Mouse (Mus musculus): ENCODE data around the gene Trim30c.
"Not testable (repeated sequence)": the region's sequence is repeated elsewhere in the genome, so short reads cannot be mapped to it uniquely, and the experiment has no call there.

The Trim30c gene

DNA sequence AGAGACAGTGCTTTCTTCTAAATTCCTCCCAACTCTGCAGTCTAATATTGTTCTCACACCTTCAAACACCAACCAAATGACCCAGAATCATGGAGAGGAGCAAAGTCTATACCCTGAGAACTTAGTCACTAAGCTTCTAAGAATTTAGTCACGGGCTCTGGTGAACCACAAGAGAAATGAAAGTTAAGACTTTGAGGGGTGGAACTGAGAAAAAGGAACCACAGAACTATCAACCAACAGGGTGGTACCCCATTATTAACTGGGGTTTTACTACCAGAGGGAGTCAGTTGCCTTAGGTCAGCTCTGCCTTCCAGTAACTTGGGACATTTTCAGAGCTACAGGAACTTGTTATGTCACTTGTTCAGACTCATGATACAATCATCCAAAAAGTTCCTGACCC lies at the start of gene Trim30c:
Gene Trim30c (minus strand): TSS at position 140 of the 400 bp plus-strand sequence.
- in situ Hi-C loops (cut with MboI; ENCODE audit: unreplicated experiment in 2 of 2): no loop called here

DNA sequence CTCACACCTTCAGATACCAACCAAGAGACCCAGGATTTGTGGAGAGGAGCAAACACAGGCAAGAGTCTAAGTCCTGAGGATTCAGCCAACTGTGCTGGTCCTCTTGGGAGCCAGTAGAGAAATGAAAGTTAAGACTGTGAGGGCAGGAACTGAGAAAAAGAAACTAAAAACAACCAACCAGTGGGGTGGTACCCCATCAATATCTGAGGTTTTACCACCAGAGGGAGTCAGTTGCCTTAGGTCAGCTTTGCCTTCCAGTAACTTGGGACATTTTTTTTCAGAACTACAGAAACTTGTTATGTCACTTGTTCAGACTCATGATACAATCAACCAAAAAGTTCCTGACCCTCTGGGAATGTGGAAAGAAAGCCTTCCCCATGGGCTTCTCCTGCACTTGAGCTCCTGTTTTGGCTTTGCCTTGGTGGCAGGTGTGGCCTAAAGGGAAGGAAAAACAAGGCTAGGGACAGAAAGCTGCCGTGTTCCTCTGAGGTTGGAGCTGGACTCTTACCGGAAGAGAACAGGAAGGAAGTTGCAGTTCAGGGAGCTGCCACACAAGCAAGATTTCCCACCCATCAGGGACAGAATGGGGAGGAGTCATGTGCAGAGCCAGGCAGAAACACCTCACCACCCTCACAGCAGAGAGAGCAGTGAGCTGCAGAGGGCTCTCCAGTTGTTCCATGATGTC lies 45.5 kb upstream of the Trim30c start:
- in situ Hi-C loops (cut with MboI; ENCODE audit: unreplicated experiment in 2 of 2): loop anchor here (5.0 to 10.0 kb wide), 2 partner anchors 156 to 251 kb away; partner anchors contain the start of genes Olfr649 (in 2 of the 2) and Olfr655 (in 2 of the 2)

DNA sequence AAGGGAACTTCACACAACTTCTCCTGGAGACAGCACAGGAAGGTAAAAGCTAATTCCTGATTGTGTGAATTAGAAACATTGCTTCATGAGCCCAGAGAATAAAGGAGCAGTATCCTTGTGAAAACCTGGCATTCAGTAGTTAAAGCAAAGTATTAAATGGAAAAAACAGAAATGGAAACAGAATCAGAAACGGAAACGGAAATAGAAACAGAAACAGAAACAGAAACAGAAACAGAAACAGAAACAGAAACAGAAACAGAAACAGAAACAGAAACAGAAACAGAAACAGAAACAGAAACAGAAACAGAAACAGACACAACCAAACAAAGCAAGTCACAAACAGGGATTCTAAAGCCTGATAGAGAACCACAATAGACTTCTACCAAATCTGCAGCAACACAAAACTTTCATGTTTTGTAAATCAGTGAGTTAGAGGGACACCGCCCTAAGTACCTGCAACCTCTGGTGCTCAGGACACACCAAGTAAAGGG lies 3.9 kb upstream of the Trim30c start:
- in situ Hi-C loops (cut with MboI; ENCODE audit: unreplicated experiment in 2 of 2): no loop called here

DNA sequence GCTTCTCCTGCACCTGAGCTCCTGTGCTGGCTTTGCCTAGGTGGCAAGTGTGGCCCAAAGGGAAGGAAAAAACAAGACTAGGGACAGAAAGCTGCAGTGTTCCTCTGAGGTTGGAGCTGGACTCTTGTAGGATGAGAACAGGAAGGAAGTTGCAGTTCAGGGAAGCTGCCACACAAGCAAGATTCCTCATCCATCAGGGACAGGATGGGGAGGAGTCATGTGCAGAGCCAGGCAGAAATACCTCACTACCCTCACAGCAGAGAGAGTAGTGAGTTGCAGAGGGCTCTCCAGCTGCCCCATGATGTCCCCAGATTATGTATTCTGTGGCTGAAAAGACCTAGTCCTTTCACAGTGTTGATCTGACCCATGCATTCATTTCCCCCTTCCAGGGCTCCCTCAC lies 503 bp upstream of the Trim30c start:
- in situ Hi-C loops (cut with MboI; ENCODE audit: unreplicated experiment in 2 of 2): no loop called here

DNA sequence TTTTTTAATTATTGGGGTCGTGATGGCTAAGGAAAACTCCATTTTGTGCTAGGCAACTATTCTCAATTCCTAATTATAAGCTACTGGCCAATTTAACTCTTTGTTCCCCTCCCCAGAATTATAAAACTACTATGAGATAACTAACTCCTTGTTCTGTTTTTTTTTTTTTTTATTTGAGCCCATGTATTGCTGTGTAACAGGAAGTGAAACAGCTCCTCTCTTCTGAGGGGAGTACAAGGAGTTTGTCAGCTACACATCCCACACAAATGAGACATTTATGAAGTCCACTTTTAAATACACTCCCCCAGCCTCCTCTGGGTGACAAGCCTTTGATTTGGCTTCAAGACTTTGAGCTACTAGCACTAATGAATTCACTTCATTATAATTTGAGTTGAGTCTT lies 2.1 kb downstream of the Trim30c start:
- in situ Hi-C loops (cut with MboI; ENCODE audit: unreplicated experiment in 2 of 2): no loop called here

DNA sequence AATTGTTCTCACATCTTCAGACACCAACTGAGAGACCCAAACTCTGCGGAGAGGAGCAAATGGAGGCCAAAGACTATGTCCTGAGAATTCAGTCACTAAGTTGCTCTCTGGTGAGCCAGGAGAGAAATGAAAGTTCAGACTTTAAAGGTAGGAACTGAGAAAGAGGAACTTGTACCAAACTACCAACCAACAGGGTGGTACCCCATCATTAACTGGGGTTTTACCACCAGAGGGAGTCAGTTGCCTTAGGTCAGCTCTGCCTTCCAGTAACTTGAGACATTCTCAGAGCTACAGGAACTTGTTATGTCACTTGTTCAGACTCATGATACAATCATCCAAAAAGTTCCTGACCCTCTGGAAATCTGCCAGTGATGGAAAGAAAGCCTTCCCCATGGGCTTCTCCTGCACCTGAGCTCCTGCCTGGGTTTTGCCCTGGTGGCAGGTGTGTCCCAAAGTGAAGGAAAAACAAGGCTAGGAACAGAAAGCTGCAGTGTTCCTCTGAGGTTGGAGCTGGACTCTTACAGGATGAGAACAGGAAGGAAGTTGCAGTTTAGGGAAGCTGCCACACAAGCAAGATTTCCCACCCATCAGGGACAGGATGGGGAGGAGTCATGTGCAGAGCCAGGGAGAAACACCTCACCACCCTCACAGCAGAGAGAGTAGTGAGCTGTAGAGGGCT lies 30.8 kb downstream of the Trim30c start, which contains the start of gene Trim30b:
Gene Trim30b (minus strand): TSS at position 149 of the 679 bp plus-strand sequence.
- in situ Hi-C loops (cut with MboI; ENCODE audit: unreplicated experiment in 2 of 2): loop anchor here (5.0 kb wide), 2 partner anchors 232 to 237 kb away; partner anchors contain the start of gene Olfr655 (in 1 of the 2)

DNA sequence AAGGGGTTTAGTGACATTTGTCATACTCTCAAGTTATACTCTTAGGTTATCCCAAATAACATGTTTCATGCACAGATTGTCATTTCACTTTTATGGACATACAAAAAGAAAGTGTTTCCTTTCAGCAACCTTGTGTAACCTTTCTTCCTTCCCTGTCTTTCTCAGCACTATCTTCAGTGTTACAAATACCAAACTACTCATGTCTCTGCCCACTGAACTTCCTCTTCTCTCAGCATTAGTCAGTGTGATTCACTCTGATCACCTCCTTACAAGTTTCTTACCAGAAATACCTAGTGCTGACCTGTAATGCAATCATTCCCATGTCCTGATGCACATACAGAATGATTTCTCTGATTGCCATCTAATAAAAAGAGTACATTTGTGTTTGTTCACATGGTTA lies 34.3 kb downstream of the Trim30c start:
- in situ Hi-C loops (cut with MboI; ENCODE audit: unreplicated experiment in 2 of 2): no loop called here

DNA sequence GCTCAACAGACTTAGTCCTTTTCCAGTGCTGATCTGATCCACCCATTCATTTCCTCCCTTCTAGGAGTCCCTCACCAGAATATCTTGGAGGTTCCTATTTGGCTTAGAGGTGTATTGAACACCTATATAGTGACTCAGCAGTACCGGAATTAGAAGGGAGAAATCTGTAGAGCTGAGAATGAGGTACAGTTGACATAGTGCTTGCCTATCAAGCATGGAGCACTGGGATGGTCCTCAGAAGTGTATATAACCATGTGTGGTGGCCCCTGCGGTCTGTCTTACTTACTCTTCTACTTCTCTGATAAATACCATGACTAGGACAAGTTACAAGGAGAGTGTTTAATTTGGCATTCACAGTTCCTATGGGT lies 47.1 kb downstream of the Trim30c start:
- in situ Hi-C loops (cut with MboI; ENCODE audit: unreplicated experiment in 2 of 2): loop anchor here (5.0 kb wide), 2 partner anchors 36 to 41 kb away; partner anchors contain the start of gene Trim12a (in 1 of the 2)

DNA sequence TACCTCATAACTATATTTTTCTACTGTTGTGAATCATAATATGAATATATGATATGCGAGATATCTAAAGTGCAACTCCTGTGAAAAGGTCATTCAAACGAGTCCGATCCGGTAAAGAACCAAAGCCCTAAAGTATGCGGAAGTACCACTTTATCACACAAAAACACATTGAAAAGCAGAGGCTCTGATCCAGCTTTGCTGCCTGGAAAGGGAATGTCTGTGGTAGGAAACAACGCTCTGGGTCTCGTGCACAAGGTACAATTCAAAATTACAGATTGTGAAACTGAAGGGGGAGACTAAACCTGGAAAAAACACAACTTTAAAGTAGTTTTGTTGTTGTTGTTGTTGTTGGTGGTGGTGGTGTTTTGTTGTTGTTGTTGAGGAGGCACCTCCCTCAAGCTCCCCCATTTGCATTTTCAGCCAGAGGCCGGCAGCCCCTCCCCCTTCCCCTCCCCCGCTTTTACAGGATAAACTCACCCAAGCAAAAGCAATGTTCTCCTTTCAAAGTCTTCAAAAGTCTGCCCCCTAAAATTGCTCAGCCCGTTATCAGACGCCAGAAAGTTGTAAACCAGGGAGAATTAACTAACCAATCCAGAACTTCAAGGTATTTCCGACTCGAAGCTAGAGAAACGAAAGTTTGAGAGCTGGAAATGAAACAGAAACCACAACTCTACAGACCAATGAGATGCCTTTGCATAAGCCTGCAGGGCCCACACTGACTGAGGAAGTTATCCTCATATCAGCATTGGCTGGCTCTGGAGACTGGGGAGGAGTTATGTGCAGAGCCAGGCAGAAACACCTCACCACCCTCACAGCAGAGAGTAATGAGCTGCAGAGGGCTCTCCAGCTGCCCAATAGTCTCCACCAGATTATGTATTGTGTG lies 47.7 kb downstream of the Trim30c start, which contains the start of gene Trim12c:
Gene Trim12c (minus strand): TSS at position 646 of the 883 bp plus-strand sequence.
- in situ Hi-C loops (cut with MboI; ENCODE audit: unreplicated experiment in 2 of 2): loop anchor here (5.0 kb wide), 2 partner anchors 36 to 41 kb away; partner anchors contain the start of gene Trim12a (in 1 of the 2)

DNA sequence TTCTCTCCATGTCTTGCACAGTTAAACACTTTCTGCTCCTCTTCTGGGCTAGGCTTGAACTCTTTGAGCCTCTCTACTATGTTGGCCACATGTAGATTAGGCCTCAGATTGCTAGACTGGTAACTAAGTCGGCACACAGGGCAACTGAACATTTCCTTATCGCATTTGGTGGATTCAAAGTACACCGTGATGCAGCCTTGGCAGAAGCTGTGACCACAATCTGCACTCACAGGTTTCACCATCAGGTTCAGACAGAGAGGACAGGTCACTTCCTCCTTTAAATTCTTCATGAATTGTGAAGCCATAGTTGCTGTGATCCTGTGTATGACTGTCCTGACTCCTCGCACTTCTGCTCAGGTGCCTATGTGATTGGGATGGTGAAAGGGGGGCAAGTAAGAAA lies 52.6 kb downstream of the Trim30c start:
- in situ Hi-C loops (cut with MboI; ENCODE audit: unreplicated experiment in 2 of 2): not testable (repeated sequence)

DNA sequence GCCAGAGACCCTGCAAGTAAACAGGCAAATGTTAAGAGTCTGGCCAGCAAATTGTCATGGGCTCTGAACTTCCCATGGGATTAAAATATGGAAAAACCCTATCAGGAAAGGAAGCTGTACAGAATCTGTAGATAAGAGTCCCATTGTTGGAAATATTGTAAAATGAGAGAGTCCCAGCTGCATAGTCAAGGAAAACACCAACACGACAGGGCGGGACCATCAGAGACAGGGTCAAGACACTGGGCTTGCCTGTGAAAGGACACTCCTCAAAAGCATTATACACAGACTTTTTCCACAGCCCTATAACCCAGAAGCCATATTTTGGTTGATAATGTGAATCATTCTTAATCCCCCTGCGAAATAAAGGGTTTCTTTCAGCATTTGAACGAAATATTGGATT lies 59.9 kb downstream of the Trim30c start:
- in situ Hi-C loops (cut with MboI; ENCODE audit: unreplicated experiment in 2 of 2): not testable (repeated sequence)

DNA sequence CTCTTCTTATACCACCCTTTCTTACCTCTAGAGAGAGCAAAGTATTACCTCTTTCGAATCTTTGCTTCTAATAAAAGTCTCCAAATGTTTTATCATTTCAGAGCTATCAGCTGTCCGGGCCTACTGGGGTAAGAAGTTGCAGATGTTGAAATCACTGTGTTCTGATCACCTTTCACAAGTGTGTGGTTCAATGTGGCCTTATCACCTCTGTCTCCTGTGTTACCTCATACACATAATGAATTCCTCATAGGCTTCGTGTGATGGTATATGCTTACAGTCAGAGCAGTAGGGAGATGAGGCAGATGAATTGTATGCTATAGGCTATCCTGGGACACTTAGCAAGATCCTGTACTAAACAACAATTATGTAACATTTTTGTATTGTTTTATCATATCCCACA lies 65.1 kb downstream of the Trim30c start:
- in situ Hi-C loops (cut with MboI; ENCODE audit: unreplicated experiment in 2 of 2): not testable (repeated sequence)
